Mouse (Mus musculus): ENCODE results near the gene Cd300c2.

- TF ChIP-seq POLR2A (IDR thresholded peaks at IDR 0.05; ENCODE audit: extremely low read depth, insufficient read depth, low read length) (no peak), CTCF (IDR thresholded peaks at IDR 0.05; ENCODE audit: low read depth, low read length) (no peak)
Observed at GRCm38 (mm10) chr11:115004070-115004469, 2.4 kb upstream of the Cd300c2 start.

Measured in liver, adult 2 months (tissue).